Mouse (Mus musculus) cerebellum, adult 2 months (tissue): ENCODE data around the gene Tmem260.

Experiments used
- CTCF ChIP-seq: fragments of 200-500 bp; IDR thresholded peaks from 2 replicates; pipeline ENCODE4 v1.5.1; 2011; ENCODE audit warnings: low read depth, mild to moderate bottlenecking, control low read depth, low read length, moderate library complexity, borderline replicate concordance; ENCODE audit not compliant: insufficient read depth
- POLR2A ChIP-seq: fragments of 200-500 bp; IDR thresholded peaks from 2 replicates; pipeline ENCODE4 v1.6.1; 2011; ENCODE audit warnings: low read length, control low read depth, borderline replicate concordance; ENCODE audit not compliant: insufficient read depth

DNA sequence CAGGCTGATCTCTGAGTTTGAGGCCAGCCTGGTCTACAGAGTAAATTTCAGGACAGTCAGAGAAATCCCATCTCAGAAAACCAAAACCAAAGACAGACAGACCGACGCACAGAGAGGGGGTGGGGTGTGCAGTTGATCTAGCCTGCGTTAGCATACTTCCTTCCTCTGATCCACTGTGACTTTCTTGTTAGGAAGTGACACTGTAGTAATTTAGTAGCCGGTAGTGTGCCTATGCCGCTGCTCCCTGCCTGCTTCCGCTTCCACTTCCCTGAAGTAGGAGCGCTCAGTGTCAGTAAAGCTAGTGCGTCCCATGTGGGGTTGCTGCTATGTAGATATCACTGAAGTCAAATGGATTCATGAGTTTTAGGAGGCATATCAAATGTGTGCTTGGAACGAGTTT is 13.0 kb downstream of the Tmem260 start:
- TF ChIP-seq CTCF (no peak), POLR2A (no peak)
